Mouse (Mus musculus) limb, embryonic 13.5 days (tissue): ENCODE measurements around the gene Bcas3. TPM values are rescaled to one million over a fixed set of nuclear protein-coding genes. Genes with fewer than 3 reads are reported as not detected.

ENCODE experiments used
- ATAC-seq: fragments of 200-750 bp; cut with Nextera tagmentation; 2 replicates; pipeline ENCODE4 v1.8.0; 2017; ENCODE audit warnings: low read depth, moderate number of reproducible peaks, moderate TSS enrichment; ENCODE audit not compliant: low FRiP score
- H3K27ac ChIP-seq: fragments of 300-500 bp; sonication (generic); 2 replicates; pipeline ENCODE4 v1.5.1; 2015; ENCODE audit warnings: inconsistent platforms, mild to moderate bottlenecking, moderate library complexity
- H3K27me3 ChIP-seq: fragments of 300-500 bp; sonication (generic); 2 replicates; pipeline ENCODE4 v1.6.1; 2015; ENCODE audit warnings: mild to moderate bottlenecking, inconsistent platforms
- H3K36me3 ChIP-seq: fragments of 300-500 bp; sonication (generic); 2 replicates; pipeline ENCODE4 v1.6.1; 2015; ENCODE audit warnings: inconsistent platforms, mild to moderate bottlenecking, moderate library complexity
- H3K4me1 ChIP-seq: fragments of 300-500 bp; sonication (generic); 2 replicates; pipeline ENCODE4 v1.6.1; 2015; ENCODE audit warnings: inconsistent platforms
- H3K4me2 ChIP-seq: fragments of 300-500 bp; sonication (generic); replicated peaks from 2 replicates; pipeline ENCODE4 v1.6.1; 2015; ENCODE audit warnings: inconsistent platforms, mild to moderate bottlenecking, moderate library complexity
- H3K4me3 ChIP-seq: fragments of 300-500 bp; sonication (generic); 2 replicates; pipeline ENCODE4 v1.5.1; 2015; ENCODE audit warnings: moderate library complexity, mild to moderate bottlenecking, inconsistent platforms
- H3K9ac ChIP-seq: fragments of 300-500 bp; sonication (generic); 2 replicates; pipeline ENCODE4 v1.6.1; 2015; ENCODE audit warnings: mild to moderate bottlenecking, inconsistent platforms
- H3K9me3 ChIP-seq: fragments of 300-500 bp; sonication (generic); 2 replicates; pipeline ENCODE4 v1.6.1; 2016; ENCODE audit warnings: inconsistent platforms
- WGBS: fragments of 180-500 bp; shearing (Covaris S2); methylation state at CpG from one replicate; pipeline ENCODE4 v1.1.7; 2015; 5-methylcytosine and 5-hydroxymethylcytosine counted together
- polyA plus RNA-seq: library from polyadenylated mRNA; unstranded; fragments of >200 nt; fragmentation: Nextera tagmentation; extraction: Ambion mirVana; gene quantifications from 2 replicates; pipeline ENCODE4 v1.2.1, GENCODE M21; 2015

Gene Bcas3
- 25.5 and 30.3 TPM in 2 replicates for polyA plus RNA-seq

GRCm38 (mm10) chr11:85352539-85353380 lies at the start of gene Bcas3:
Gene Bcas3 (plus strand): TSS chr11:85353167.
- Histone ChIP-seq H3K27me3 (no peaks in the 10 kb centered on the region), H3K9ac (peak within 1 kb of the TSS; percentile 88), H3K9me3 (no peaks in the 10 kb centered on the region), H3K4me2 (peak within 1 kb of the TSS; percentile 90), H3K27ac (no peak within 1 kb of the TSS), H3K36me3 (peaks cover 4% of the 10 kb centered on the region; the same call in 1 of the 2 replicates), H3K4me1 (peaks cover 12% of the 10 kb centered on the region), H3K4me3 (peak within 1 kb of the TSS; percentile 77)
- WGBS, result under 1% methylated on average over 47 of the region's 47 CpGs
- ATAC-seq, result peak; percentile 99

GRCm38 (mm10) chr11:85306577-85307260 lies 46.2 kb upstream of the Bcas3 start:
- no peak for ATAC-seq
- WGBS, result 60% methylated on average over 4 of the region's 4 CpGs

GRCm38 (mm10) chr11:85308799-85309198 lies 44.2 kb upstream of the Bcas3 start:
- no peak overlapping the region for H3K9ac ChIP-seq
- 75% methylated on average over 2 of the region's 2 CpGs for WGBS
- no peak for ATAC-seq
- H3K27me3 ChIP-seq, result no peaks in the 10 kb centered on the region
- H3K9me3 ChIP-seq, result no peaks in the 10 kb centered on the region
- no peak overlapping the region for H3K4me2 ChIP-seq
- no peak overlapping the region for H3K27ac ChIP-seq
- H3K4me1 ChIP-seq, result peaks cover 17% of the 10 kb centered on the region
- H3K4me3 ChIP-seq, result no peak overlapping the region
- no peaks in the 10 kb centered on the region for H3K36me3 ChIP-seq

More at GRCm38 (mm10) chr11:85306577-85307260, 46.2 kb upstream of the Bcas3 start:
- H3K27me3 ChIP-seq, result no peaks in the 10 kb centered on the region
- H3K27ac ChIP-seq, result no peak overlapping the region
- H3K9me3 ChIP-seq, result no peaks in the 10 kb centered on the region
- H3K4me1 ChIP-seq, result no peaks in the 10 kb centered on the region
- no peak overlapping the region for H3K9ac ChIP-seq
- H3K4me2 ChIP-seq, result no peak overlapping the region
- H3K36me3 ChIP-seq, result no peaks in the 10 kb centered on the region
- no peak overlapping the region for H3K4me3 ChIP-seq

- Histone ChIP-seq H3K27ac (peak overlapping the region; percentile 79), H3K36me3 (peaks cover 10% of the 10 kb centered on the region), H3K4me2 (peak overlapping the region; percentile 84), H3K9ac (peak overlapping the region; percentile 76), H3K27me3 (no peaks in the 10 kb centered on the region), H3K4me3 (peak overlapping the region; percentile 96), H3K4me1 (peaks cover 17% of the 10 kb centered on the region), H3K9me3 (no peaks in the 10 kb centered on the region)
- ATAC-seq, result no peak
- WGBS, result 2% methylated on average over 15 of the region's 15 CpGs
Observed at GRCm38 (mm10) chr11:85310407-85310712, 42.6 kb upstream of the Bcas3 start.

- peak within 1 kb of the TSS; percentile 84 for H3K4me2 ChIP-seq
- no peaks in the 10 kb centered on the region for H3K9me3 ChIP-seq
- peaks cover 10% of the 10 kb centered on the region for H3K36me3 ChIP-seq
- peak within 1 kb of the TSS; percentile 96 for H3K4me3 ChIP-seq
- peak within 1 kb of the TSS; percentile 91 for H3K27ac ChIP-seq
- peaks cover 17% of the 10 kb centered on the region for H3K4me1 ChIP-seq
- no peaks in the 10 kb centered on the region for H3K27me3 ChIP-seq
- peak; percentile 94 for ATAC-seq
- H3K9ac ChIP-seq, result peak within 1 kb of the TSS; percentile 94
- WGBS, result under 1% methylated on average over 76 of the region's 78 CpGs
Observed at GRCm38 (mm10) chr11:85310713-85311574, 42.0 kb upstream of the Bcas3 start, which contains the start of gene Ppm1d. Gene Ppm1d (plus strand): TSS chr11:85311244.

- ATAC-seq, result no peak
- no peaks in the 10 kb centered on the region for H3K27me3 ChIP-seq
- H3K9ac ChIP-seq, result peak overlapping the region; percentile 94
- peak overlapping the region; percentile 74 for H3K4me2 ChIP-seq
- peaks cover 16% of the 10 kb centered on the region for H3K36me3 ChIP-seq
- H3K4me3 ChIP-seq, result peak overlapping the region; percentile 96
- under 1% methylated on average over 56 of the region's 56 CpGs for WGBS
- H3K4me1 ChIP-seq, result peaks cover 17% of the 10 kb centered on the region
- H3K27ac ChIP-seq, result peak overlapping the region; percentile 91
- no peaks in the 10 kb centered on the region for H3K9me3 ChIP-seq
Observed at GRCm38 (mm10) chr11:85311645-85312490, 41.1 kb upstream of the Bcas3 start.

GRCm38 (mm10) chr11:85312818-85313217 lies 40.1 kb upstream of the Bcas3 start:
- H3K36me3 ChIP-seq, result peaks cover 18% of the 10 kb centered on the region
- 9% methylated on average over 2 of the region's 2 CpGs for WGBS
- no peak overlapping the region for H3K9ac ChIP-seq
- peak overlapping the region; percentile 96 for H3K4me3 ChIP-seq
- H3K27ac ChIP-seq, result 0 out of 2 replicates have a peak overlapping the region, but pooled peaks have one; percentile 91
- ATAC-seq, result peak; percentile 60; the same call in 1 of the 2 replicates
- H3K4me1 ChIP-seq, result peaks cover 17% of the 10 kb centered on the region
- no peaks in the 10 kb centered on the region for H3K9me3 ChIP-seq
- peak overlapping the region; percentile 74 for H3K4me2 ChIP-seq
- no peaks in the 10 kb centered on the region for H3K27me3 ChIP-seq

GRCm38 (mm10) chr11:85313361-85313760 lies 39.6 kb upstream of the Bcas3 start:
- H3K9ac ChIP-seq, result 0 out of 2 replicates have a peak overlapping the region, but pooled peaks have one; percentile 31
- 82% methylated on average over 3 of the region's 3 CpGs for WGBS
- H3K9me3 ChIP-seq, result no peaks in the 10 kb centered on the region
- H3K4me1 ChIP-seq, result peaks cover 17% of the 10 kb centered on the region
- H3K4me3 ChIP-seq, result peak overlapping the region; percentile 96
- H3K27ac ChIP-seq, result 0 out of 2 replicates have a peak overlapping the region, but pooled peaks have one; percentile 48
- peak overlapping the region; percentile 74 for H3K4me2 ChIP-seq
- peaks cover 18% of the 10 kb centered on the region for H3K36me3 ChIP-seq
- ATAC-seq, result no peak
- no peaks in the 10 kb centered on the region for H3K27me3 ChIP-seq

GRCm38 (mm10) chr11:85323567-85324330 lies 29.2 kb upstream of the Bcas3 start:
- H3K36me3 ChIP-seq, result peaks cover 7% of the 10 kb centered on the region
- no peak overlapping the region for H3K4me2 ChIP-seq
- no peak overlapping the region for H3K27ac ChIP-seq
- WGBS, result 87% methylated on average over 9 of the region's 9 CpGs
- no peaks in the 10 kb centered on the region for H3K9me3 ChIP-seq
- H3K9ac ChIP-seq, result no peak overlapping the region
- no peaks in the 10 kb centered on the region for H3K4me1 ChIP-seq
- H3K4me3 ChIP-seq, result no peak overlapping the region
- no peaks in the 10 kb centered on the region for H3K27me3 ChIP-seq
- ATAC-seq, result no peak

GRCm38 (mm10) chr11:85328717-85329116 lies 24.2 kb upstream of the Bcas3 start:
- H3K4me1 ChIP-seq, result no peaks in the 10 kb centered on the region
- H3K9me3 ChIP-seq, result no peaks in the 10 kb centered on the region
- no peak overlapping the region for H3K4me2 ChIP-seq
- ATAC-seq, result no peak
- H3K27ac ChIP-seq, result no peak overlapping the region
- H3K36me3 ChIP-seq, result peaks cover 36% of the 10 kb centered on the region
- no peak overlapping the region for H3K4me3 ChIP-seq
- H3K9ac ChIP-seq, result no peak overlapping the region
- H3K27me3 ChIP-seq, result no peaks in the 10 kb centered on the region
- WGBS, result 93% methylated on average over 3 of the region's 3 CpGs
